Mouse (Mus musculus): ENCODE results near the gene Ctdspl. TPM values are rescaled to one million over a fixed set of nuclear protein-coding genes. Genes with fewer than 3 reads are reported as not detected.

Ctdspl gene
- polyA plus RNA-seq (2017; shearing (Covaris generic)) = 0.95 TPM

DNA sequence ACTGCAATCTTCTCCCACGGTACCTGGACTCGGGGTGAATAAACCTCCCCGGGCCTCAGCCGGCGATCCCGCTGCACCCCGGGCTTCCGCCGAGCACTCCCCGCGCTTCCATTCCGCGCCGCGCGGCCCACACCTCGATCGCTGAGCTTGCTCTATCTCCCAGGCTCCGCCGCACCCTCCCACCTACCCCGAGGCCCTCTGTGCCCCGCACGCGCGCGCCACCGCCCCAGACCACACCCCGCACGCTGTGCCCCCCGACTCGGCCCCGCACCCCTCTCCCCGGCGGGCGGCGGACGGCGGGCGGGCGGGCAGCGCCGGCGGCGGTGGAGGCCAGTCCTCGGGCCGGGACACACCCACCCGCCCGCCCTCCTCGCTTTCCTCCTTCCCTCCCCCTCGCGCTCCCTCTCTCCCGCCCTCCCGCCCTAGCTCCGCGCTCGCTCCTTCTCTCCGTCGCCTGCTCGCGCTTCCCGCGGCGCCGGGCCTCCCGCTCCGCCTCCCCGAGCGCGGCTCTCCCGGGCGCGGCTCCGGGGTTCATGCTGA, at the start of gene Ctdspl:
Gene Ctdspl, plus strand, starts transcription at position 343 of the 540 bp plus-strand sequence.

DNA sequence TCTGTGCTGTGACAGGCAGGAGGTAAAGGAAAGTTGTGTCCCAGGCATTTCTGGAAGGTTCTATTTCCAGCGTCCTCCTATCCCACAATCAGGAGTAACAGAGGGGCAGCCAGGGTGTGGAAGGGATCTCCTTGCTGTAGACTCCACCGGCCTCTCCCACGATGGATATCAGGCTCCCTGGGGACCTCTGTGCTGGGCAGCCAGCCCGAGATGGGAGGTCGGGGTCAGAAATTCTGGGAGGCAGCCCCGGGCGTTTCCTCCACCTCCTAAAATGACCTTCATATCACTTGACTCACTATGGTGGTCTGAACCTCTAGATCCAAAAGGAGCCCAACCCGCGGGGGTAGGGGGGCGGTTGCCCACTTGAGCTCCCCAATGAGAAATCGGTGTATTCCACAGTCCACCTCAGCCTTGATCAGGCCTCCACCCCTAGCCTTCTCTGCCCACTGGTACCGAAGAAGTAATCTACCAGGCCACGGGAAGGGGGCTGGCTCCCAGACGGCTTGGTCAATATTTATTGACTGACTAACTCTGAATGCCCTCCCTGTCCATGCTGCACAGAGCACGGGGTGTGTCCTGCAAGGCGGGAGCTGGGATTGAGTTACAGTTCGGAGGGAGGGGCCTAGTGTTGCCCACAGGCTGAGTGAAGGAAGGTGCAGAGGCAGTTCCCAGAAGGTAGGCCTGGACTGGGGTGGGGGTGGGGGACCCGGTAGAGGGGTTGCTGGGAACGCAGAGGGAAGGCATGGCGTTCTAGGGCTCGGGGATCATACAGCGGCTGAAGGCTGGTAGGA, 126.1 kb downstream of the Ctdspl start, which contains the start of gene Vill:
Gene Vill, plus strand, starts transcription at position 625 of the 791 bp plus-strand sequence.

Other genes starting within 250 kb of the Ctdspl start
- 32.7 TPM for gene Vill, start 126.3 kb downstream of the Ctdspl start, polyA plus RNA-seq (2017; shearing (Covaris generic))
- gene Plcd1, start 167.0 kb downstream of the Ctdspl start, polyA plus RNA-seq (2017; shearing (Covaris generic)) = 2.5 TPM
- gene Dlec1, start 176.0 kb downstream of the Ctdspl start, polyA plus RNA-seq (2017; shearing (Covaris generic)) = 0.08 TPM
- gene Acaa1b, start 230.6 kb downstream of the Ctdspl start, polyA plus RNA-seq (2017; shearing (Covaris generic)) = 0.29 TPM
- gene Gm47289, start 232.7 kb downstream of the Ctdspl start, polyA plus RNA-seq (2017; shearing (Covaris generic)) = not detected